Mouse (Mus musculus): ENCODE data around the gene Serpinb6b. TPM values are rescaled to one million over a fixed set of nuclear protein-coding genes. Genes with fewer than 3 reads are reported as not detected.

The Serpinb6b gene
- total and polyA plus RNA-seq, 3 experiments, result 11.9 to 41.2 (median 38.9) TPM

- 0 out of 2 replicates have a peak, but pooled peaks have one; percentile 65 for TF ChIP-seq MXI1 (IDR thresholded peaks at IDR 0.05; ENCODE audit: low read depth, low read length)
- no peak for TF ChIP-seq GABPA (IDR thresholded peaks at IDR 0.05; ENCODE audit: insufficient replicate concordance, low read depth, low read length)
- no peak for TF ChIP-seq PAX5 (IDR thresholded peaks at IDR 0.05; ENCODE audit: low read length)
- peak; percentile 45; the same call in 1 of the 2 replicates for TF ChIP-seq NELFE (IDR thresholded peaks at IDR 0.05; ENCODE audit: low read depth, low read length)
- no peak for TF ChIP-seq ZKSCAN1 (IDR thresholded peaks at IDR 0.05; ENCODE audit: borderline replicate concordance, low read depth, low read length)
- no peak for TF ChIP-seq ZC3H11A (IDR thresholded peaks at IDR 0.05; ENCODE audit: low read depth, low read length)
- TF ChIP-seq RCOR1 (conservative IDR thresholded peaks at IDR 0.05; ENCODE audit: low read depth, low read length), result no peak
- TF ChIP-seq ZNF384 (IDR thresholded peaks at IDR 0.05; ENCODE audit: low read depth, low read length), result no peak
- TF ChIP-seq USF2 (conservative IDR thresholded peaks at IDR 0.05; ENCODE audit: low read depth, low read length), result no peak
- peak; percentile 46; the same call in 1 of the 2 replicates for TF ChIP-seq SIN3A (IDR thresholded peaks at IDR 0.05; ENCODE audit: low read length)
- no peak for TF ChIP-seq UBTF (IDR thresholded peaks at IDR 0.05; ENCODE audit: low read depth, low read length)
- no peak for TF ChIP-seq USF1 (IDR thresholded peaks at IDR 0.05; ENCODE audit: low read depth, low read length)
These were observed 39.6 kb downstream of the Serpinb6b start (continued) for GRCm38 (mm10) chr13:33004414-33005105.

GRCm38 (mm10) chr13:33005501-33006075 lies 40.6 kb downstream of the Serpinb6b start:
- no peak overlapping the region for H3K4me3 ChIP-seq (replicated peaks in 1 of 3; ENCODE audit: low read depth in 2 of 3, low read length in 2 of 3, poor library complexity in 1 of 3)
- no peak overlapping the region for H3K4me2 ChIP-seq (ENCODE audit: insufficient read depth, low read depth, poor library complexity, severe bottlenecking)
- no peaks in the 10 kb centered on the region for H3K9me3 ChIP-seq (replicated peaks; ENCODE audit: low read length)
- no peak overlapping the region for H3K9ac ChIP-seq (ENCODE audit: insufficient read depth, low read depth)
- no peak for DNase-seq (ENCODE audit: extremely low read depth)
- no peak overlapping the region for H3K27ac ChIP-seq (ENCODE audit: insufficient read depth, low read depth)
- H3K4me1 ChIP-seq (ENCODE audit: control insufficient read depth in 1 of 2, insufficient read depth in 2 of 2), result peaks cover 0 to 24% of the 10 kb centered on the region in 2 experiments; a peak in 2 of 4 replicates
- dilution Hi-C loops (cut with MboI; ENCODE audit: extremely low pct_ligation_motif_present, extremely low pct_unique_long_range_greater_than_20kb, low sequenced_read_pairs), result no loop called here
- no peaks in the 10 kb centered on the region for H3K79me2 ChIP-seq (replicated peaks; ENCODE audit: control insufficient read depth, extremely low read depth, insufficient read depth, poor library complexity, severe bottlenecking)
- in situ Hi-C loops (cut with MboI; ENCODE audit: low pct_ligation_motif_present, low pct_unique_long_range_greater_than_20kb, low sequenced_read_pairs), result loop anchor here (10.0 kb wide), 1 partner anchor 69 kb away; the partner anchor contains the start of gene Serpinb1b
- TF ChIP-seq NRF1 (IDR thresholded peaks at IDR 0.05; ENCODE audit: low read depth, low read length), result no peak
- no peak for TF ChIP-seq TBP (conservative IDR thresholded peaks at IDR 0.05; ENCODE audit: low read depth, low read length)
- no peak for TF ChIP-seq CHD2 (IDR thresholded peaks at IDR 0.05; ENCODE audit: low read length)
- no peak for TF ChIP-seq ETS1 (conservative IDR thresholded peaks at IDR 0.05; ENCODE audit: low read depth, low read length)
- TF ChIP-seq ZMIZ1 (IDR thresholded peaks at IDR 0.05; ENCODE audit: low read depth, low read length), result no peak
- TF ChIP-seq POLR2A (IDR thresholded peaks at IDR 0.05; ENCODE audit: low read depth, low read length), result no peak
- TF ChIP-seq NELFE (IDR thresholded peaks at IDR 0.05; ENCODE audit: low read depth, low read length), result no peak
- no peak for TF ChIP-seq IRF4 (IDR thresholded peaks at IDR 0.05; ENCODE audit: low read depth, low read length)
- no peak for TF ChIP-seq MXI1 (IDR thresholded peaks at IDR 0.05; ENCODE audit: low read depth, low read length)
- TF ChIP-seq KAT2A (IDR thresholded peaks at IDR 0.05; ENCODE audit: insufficient replicate concordance, low read length), result no peak
- no peak for TF ChIP-seq MAZ (IDR thresholded peaks at IDR 0.05; ENCODE audit: low read depth, low read length)
- no peak for TF ChIP-seq CHD1 (IDR thresholded peaks at IDR 0.05; ENCODE audit: low read depth, low read length)
- TF ChIP-seq ELF1 (IDR thresholded peaks at IDR 0.05; ENCODE audit: low read depth, low read length), result no peak
- TF ChIP-seq MAFK (IDR thresholded peaks at IDR 0.05; ENCODE audit: insufficient replicate concordance, low read length), result no peak
- TF ChIP-seq E2F4 (IDR thresholded peaks at IDR 0.05; ENCODE audit: insufficient replicate concordance, low read depth, low read length), result no peak
- H3K36me3 ChIP-seq (replicated peaks in 1 of 2; ENCODE audit: control insufficient read depth in 1 of 2, insufficient read depth in 1 of 2, low read length in 1 of 2), result peaks cover 0 to 29% of the 10 kb centered on the region in 2 experiments
- no peaks in the 10 kb centered on the region for H3K27me3 ChIP-seq (replicated peaks)

Data from CH12.LX (cell line).